ENCODE assay signal across 8 mouse cellular contexts in genomic region chr12:78862254-78862730, GRCm38 (mm10). TPM values are rescaled to one million over a fixed set of nuclear protein-coding genes. Genes with fewer than 3 reads are reported as not detected.
A peak's percentile ranks its signal among the peaks of the same experiment; 100 is the strongest.
DNase-seq lines count a peak whose midpoint lies in the region; ATAC-seq and TF ChIP-seq lines count a peak whose summit lies in the region.

No protein-coding gene starts in this region.

- no peak for TF ChIP-seq CTCF in bone marrow macrophage, adult 2 months (IDR thresholded peaks at IDR 0.05; ENCODE audit: low read depth, low read length)

- ATAC-seq in heart, embryonic 16.5 days (replicated peaks; ENCODE audit: extremely low read depth, insufficient read depth, low FRiP score): peak; percentile 25
- ATAC-seq in hindbrain, embryonic 13.5 days (ENCODE audit: low FRiP score): no peak
- ATAC-seq in midbrain, embryonic 11.5 days (ENCODE audit: low FRiP score): no peak

- peak overlapping the region; percentile 91 for H3K4me3 ChIP-seq in heart, embryonic 16.5 days (ENCODE audit: low read length)
- H3K4me3 ChIP-seq in bone marrow macrophage, adult 2 months (ENCODE audit: insufficient read depth, low read length): peak overlapping the region; percentile 78
- peak overlapping the region; percentile 92 for H3K4me3 ChIP-seq in hindbrain, embryonic 13.5 days
- peak overlapping the region; percentile 87 for H3K4me3 ChIP-seq in midbrain, embryonic 11.5 days (ENCODE audit: low read depth, low read length)

- H3K27ac ChIP-seq in heart, embryonic 16.5 days (ENCODE audit: low read length): peak overlapping the region; percentile 71
- H3K27ac ChIP-seq in bone marrow macrophage, adult 2 months (ENCODE audit: insufficient read depth, low read depth, low read length): peak overlapping the region; percentile 91
- H3K27ac ChIP-seq in hindbrain, embryonic 13.5 days: peak overlapping the region; percentile 86
- peak overlapping the region; percentile 79 for H3K27ac ChIP-seq in midbrain, embryonic 11.5 days (ENCODE audit: low read depth, low read length)

- H3K4me2 ChIP-seq in heart, embryonic 16.5 days (ENCODE audit: low read depth, low read length): peak overlapping the region; percentile 85
- peak overlapping the region; percentile 60 for H3K4me2 ChIP-seq in hindbrain, embryonic 13.5 days
- peak overlapping the region; percentile 73 for H3K4me2 ChIP-seq in midbrain, embryonic 11.5 days

- WGBS in heart, embryonic 16.5 days: under 1% methylated on average over 22 of the region's 22 CpGs
- under 1% methylated on average over 22 of the region's 22 CpGs for WGBS in hindbrain, embryonic 13.5 days
- under 1% methylated on average over 22 of the region's 22 CpGs for WGBS in midbrain, embryonic 11.5 days

- no peaks in the 10 kb centered on the region for H3K27me3 ChIP-seq in heart, embryonic 16.5 days (ENCODE audit: control insufficient read depth, insufficient read depth, low read length)
- no peaks in the 10 kb centered on the region for H3K27me3 ChIP-seq in hindbrain, embryonic 13.5 days
- H3K27me3 ChIP-seq in midbrain, embryonic 11.5 days (ENCODE audit: control insufficient read depth, insufficient read depth, low read length): no peaks in the 10 kb centered on the region

- H3K9ac ChIP-seq in heart, embryonic 16.5 days (ENCODE audit: low read length): peak overlapping the region; percentile 94
- H3K9ac ChIP-seq in hindbrain, embryonic 13.5 days: peak overlapping the region; percentile 88
- peak overlapping the region; percentile 92 for H3K9ac ChIP-seq in midbrain, embryonic 11.5 days (ENCODE audit: low read length)

- peaks cover 8% of the 10 kb centered on the region for H3K36me3 ChIP-seq in heart, embryonic 16.5 days (ENCODE audit: control insufficient read depth, insufficient read depth)
- peaks cover 7% of the 10 kb centered on the region for H3K36me3 ChIP-seq in hindbrain, embryonic 13.5 days
- no peaks in the 10 kb centered on the region for H3K36me3 ChIP-seq in midbrain, embryonic 11.5 days (ENCODE audit: control insufficient read depth, insufficient read depth, low read length)

- H3K9me3 ChIP-seq in heart, embryonic 16.5 days (replicated peaks; ENCODE audit: control insufficient read depth, low read length): no peaks in the 10 kb centered on the region
- H3K9me3 ChIP-seq in hindbrain, embryonic 13.5 days: no peaks in the 10 kb centered on the region
- H3K9me3 ChIP-seq in midbrain, embryonic 11.5 days (ENCODE audit: control insufficient read depth, low read length): no peaks in the 10 kb centered on the region

- DNase-seq in heart, postnatal 36 days: no peak
- DNase-seq in midbrain, embryonic 11.5 days (ENCODE audit: low spot score, missing footprints): no peak
- DNase-seq in T-cell, adult 2 months (ENCODE audit: low spot score): no peak
- no peak for DNase-seq in gastrocnemius, postnatal 4 days (ENCODE audit: low spot score in 2 of 2)
- no peak for DNase-seq in retina, postnatal 1 day

- H3K4me1 ChIP-seq in heart, embryonic 16.5 days (ENCODE audit: control insufficient read depth, insufficient read depth, low read length): peaks cover 20% of the 10 kb centered on the region
- peaks cover 19% of the 10 kb centered on the region for H3K4me1 ChIP-seq in bone marrow macrophage, adult 2 months (ENCODE audit: control insufficient read depth, insufficient read depth, low read length)
- H3K4me1 ChIP-seq in hindbrain, embryonic 13.5 days (replicated peaks): peaks cover 41% of the 10 kb centered on the region
- H3K4me1 ChIP-seq in midbrain, embryonic 11.5 days (ENCODE audit: control insufficient read depth, insufficient read depth, low read length): peaks cover 11% of the 10 kb centered on the region

- intact Hi-C loops in heart, postnatal 36 days (cut with DNase I): loop anchor here (5.0 to 10.0 kb wide), 3 partner anchors 230 to 1783 kb away; partner anchors contain the start of genes Erh, Gphn and Slc39a9

- no peak for TF ChIP-seq POLR2A in bone marrow macrophage, adult 2 months (IDR thresholded peaks at IDR 0.05; ENCODE audit: borderline replicate concordance, low read depth, low read length)

RNA-seq across cellular contexts. Expression of gene Eif2s1, which starts 0.7 kb away (rescaled TPM):
- polyA plus RNA-seq in heart, embryonic 16.5 days (2015; fragmentation: Nextera tagmentation; extraction: Ambion mirVana): 153 and 161 TPM in 2 replicates
- 10 to 100 TPM; 52.1 to 59.3 TPM for total RNA-seq in heart, postnatal 36 days (2021)
- 40.7 and 44.0 TPM in 2 replicates for polyA plus RNA-seq in bone marrow macrophage, adult 2 months (2012; ENCODE audit: insufficient read depth, insufficient read length, missing spikeins)
- polyA plus RNA-seq in hindbrain, embryonic 13.5 days (2015; fragmentation: Nextera tagmentation; extraction: Ambion mirVana): 154 and 170 TPM in 2 replicates
- polyA plus RNA-seq in midbrain, embryonic 11.5 days (2014; fragmentation: Nextera tagmentation; extraction: Ambion mirVana): 249 and 250 TPM in 2 replicates
- total RNA-seq in gastrocnemius, postnatal 4 days (2021): 10 to 100 TPM; 51.1 to 56.9 TPM

RNA-seq across cellular contexts. Expression of gene Atp6v1d, which starts 0.9 kb away (rescaled TPM):
- 68.0 and 84.8 TPM in 2 replicates for polyA plus RNA-seq in heart, embryonic 16.5 days (2015; fragmentation: Nextera tagmentation; extraction: Ambion mirVana)
- total RNA-seq in heart, postnatal 36 days (2021): 10 to 100 TPM; 81.1 to 83.5 TPM
- polyA plus RNA-seq in bone marrow macrophage, adult 2 months (2012; ENCODE audit: insufficient read depth, insufficient read length, missing spikeins): 138 and 153 TPM in 2 replicates
- polyA plus RNA-seq in hindbrain, embryonic 13.5 days (2015; fragmentation: Nextera tagmentation; extraction: Ambion mirVana): 119 and 122 TPM in 2 replicates
- polyA plus RNA-seq in midbrain, embryonic 11.5 days (2014; fragmentation: Nextera tagmentation; extraction: Ambion mirVana): 106 and 122 TPM in 2 replicates
- total RNA-seq in gastrocnemius, postnatal 4 days (2021): 10 to 100 TPM; 42.8 to 44.4 TPM

RNA-seq across cellular contexts. Expression of gene Plek2, which starts 44.5 kb away (rescaled TPM):
- polyA plus RNA-seq in heart, embryonic 16.5 days (2015; fragmentation: Nextera tagmentation; extraction: Ambion mirVana): 2.3 and 2.4 TPM in 2 replicates
- total RNA-seq in heart, postnatal 36 days (2021): under 1 TPM; 0.36 to 0.60 TPM
- not detected in 2 replicates for polyA plus RNA-seq in bone marrow macrophage, adult 2 months (2012; ENCODE audit: insufficient read depth, insufficient read length, missing spikeins)
- polyA plus RNA-seq in hindbrain, embryonic 13.5 days (2015; fragmentation: Nextera tagmentation; extraction: Ambion mirVana): 1.1 and 1.3 TPM in 2 replicates
- 2.9 and 3.9 TPM in 2 replicates for polyA plus RNA-seq in midbrain, embryonic 11.5 days (2014; fragmentation: Nextera tagmentation; extraction: Ambion mirVana)
- under 1 TPM in 1 of 2 experiments, not detected in 1; 0.29 TPM for total RNA-seq in gastrocnemius, postnatal 4 days (2021)
